Mouse (Mus musculus): ENCODE data around the gene Itprid1. TPM values are rescaled to one million over a fixed set of nuclear protein-coding genes. Genes with fewer than 3 reads are reported as not detected.

Gene Itprid1
- polyA plus RNA-seq, 1 experiment = not detected

DNA sequence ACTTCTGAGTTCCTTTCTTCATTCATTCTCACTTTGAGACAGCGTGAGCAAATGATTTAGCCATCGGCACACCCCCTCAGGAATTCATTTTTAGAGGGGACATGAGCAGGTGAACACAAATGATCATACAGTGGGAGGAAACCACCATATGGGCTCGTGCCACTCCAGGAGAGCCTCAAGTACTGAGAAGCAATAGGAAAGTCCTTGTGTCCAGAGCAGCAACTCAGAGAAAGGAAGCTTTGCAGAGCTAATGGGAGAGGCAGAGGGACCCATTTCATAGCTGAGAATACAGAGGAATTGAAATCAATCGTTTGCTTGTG is 32.1 kb upstream of the Itprid1 start:
- peaks cover 2% of the 10 kb centered on the region; the same call in 1 of the 2 replicates for H3K4me1 ChIP-seq (ENCODE audit: control insufficient read depth, insufficient read depth, low read length)
- no peaks in the 10 kb centered on the region for H3K36me3 ChIP-seq (ENCODE audit: control insufficient read depth, insufficient read depth, low read length)
- H3K27ac ChIP-seq (ENCODE audit: control insufficient read depth, insufficient read depth, low read depth, low read length) = no peak overlapping the region
- H3K4me3 ChIP-seq (ENCODE audit: control insufficient read depth, low read depth, low read length) = no peak overlapping the region
- no peaks in the 10 kb centered on the region for H3K27me3 ChIP-seq (ENCODE audit: control insufficient read depth, insufficient read depth, low read length)
- TF ChIP-seq CTCF (IDR thresholded peaks at IDR 0.05; ENCODE audit: control insufficient read depth, insufficient read depth, insufficient replicate concordance, low read depth, low read length) = no peak
- no peak for TF ChIP-seq POLR2A (IDR thresholded peaks at IDR 0.05; ENCODE audit: control insufficient read depth, low read depth, low read length)

DNA sequence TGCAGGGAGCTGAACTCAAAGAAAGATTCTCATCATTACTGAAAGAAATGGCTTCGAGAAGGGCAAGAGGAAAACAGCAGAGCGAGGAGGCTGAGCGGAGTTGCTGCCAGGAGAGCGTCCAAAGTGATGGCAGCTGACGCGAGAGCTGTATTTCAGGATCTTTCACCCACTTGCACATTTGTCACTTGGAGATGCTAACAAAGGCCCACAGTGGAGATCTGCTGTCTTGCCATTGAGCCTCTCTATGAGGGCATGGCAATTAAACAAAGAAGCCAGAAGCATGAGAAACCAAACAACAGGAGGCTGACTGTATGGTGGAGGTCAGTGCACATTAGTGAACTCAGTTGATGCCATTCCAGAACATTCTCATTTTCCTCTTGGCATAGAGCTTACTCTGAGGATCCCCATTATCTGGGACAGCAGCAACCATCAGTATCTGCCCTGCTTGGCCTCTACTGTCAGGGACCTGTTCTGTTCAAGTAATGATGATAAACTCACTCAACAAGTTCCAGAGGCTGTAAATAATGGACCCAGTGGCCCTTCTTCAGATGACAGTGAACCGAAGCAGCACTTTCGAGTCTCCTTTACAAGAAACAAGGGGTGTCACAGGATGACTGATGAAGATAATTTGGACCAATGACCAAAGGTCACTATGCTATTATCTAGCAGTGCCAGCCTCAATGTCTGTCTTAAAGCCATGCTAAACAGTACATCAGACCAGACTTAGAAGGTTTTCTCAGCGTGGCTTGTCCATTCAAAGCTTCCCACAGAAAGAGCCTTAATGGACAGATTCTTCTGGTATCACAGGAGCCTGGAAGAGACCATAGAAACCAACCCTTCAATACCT is 31.2 kb upstream of the Itprid1 start:
- H3K36me3 ChIP-seq (ENCODE audit: control insufficient read depth, insufficient read depth, low read length) = no peaks in the 10 kb centered on the region
- peaks cover 2% of the 10 kb centered on the region; the same call in 1 of the 2 replicates for H3K4me1 ChIP-seq (ENCODE audit: control insufficient read depth, insufficient read depth, low read length)
- H3K27ac ChIP-seq (ENCODE audit: control insufficient read depth, insufficient read depth, low read depth, low read length) = no peak overlapping the region
- no peaks in the 10 kb centered on the region for H3K27me3 ChIP-seq (ENCODE audit: control insufficient read depth, insufficient read depth, low read length)
- TF ChIP-seq POLR2A (IDR thresholded peaks at IDR 0.05; ENCODE audit: control insufficient read depth, low read depth, low read length) = no peak
- no peak for TF ChIP-seq CTCF (IDR thresholded peaks at IDR 0.05; ENCODE audit: control insufficient read depth, insufficient read depth, insufficient replicate concordance, low read depth, low read length)
- no peak overlapping the region for H3K4me3 ChIP-seq (ENCODE audit: control insufficient read depth, low read depth, low read length)

DNA sequence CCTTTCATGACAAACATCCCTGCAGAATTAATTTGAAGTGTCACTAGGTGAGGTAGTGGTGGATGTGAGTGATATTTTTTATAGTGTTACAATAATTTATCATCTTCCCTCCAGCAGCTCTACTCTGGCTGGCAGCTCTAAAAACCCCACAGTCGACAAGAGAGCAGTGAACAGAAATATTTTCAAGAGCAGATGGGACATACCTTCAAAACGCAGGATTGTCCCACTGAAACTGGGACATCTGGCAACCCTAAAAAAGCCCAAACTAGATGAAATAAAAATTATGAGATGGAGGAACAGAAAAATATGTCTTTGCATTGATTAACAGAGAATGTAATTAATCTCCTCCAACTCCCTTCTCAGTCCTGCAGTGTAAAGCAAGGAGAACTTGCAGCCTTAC is 30.2 kb upstream of the Itprid1 start:
- Histone ChIP-seq H3K27ac (ENCODE audit: control insufficient read depth, insufficient read depth, low read depth, low read length) (no peak overlapping the region), H3K36me3 (ENCODE audit: control insufficient read depth, insufficient read depth, low read length) (no peaks in the 10 kb centered on the region), H3K4me1 (ENCODE audit: control insufficient read depth, insufficient read depth, low read length) (peaks cover 2% of the 10 kb centered on the region; the same call in 1 of the 2 replicates), H3K4me3 (ENCODE audit: control insufficient read depth, low read depth, low read length) (no peak overlapping the region), H3K27me3 (ENCODE audit: control insufficient read depth, insufficient read depth, low read length) (no peaks in the 10 kb centered on the region)
- no peak for TF ChIP-seq CTCF (IDR thresholded peaks at IDR 0.05; ENCODE audit: control insufficient read depth, insufficient read depth, insufficient replicate concordance, low read depth, low read length)
- TF ChIP-seq POLR2A (IDR thresholded peaks at IDR 0.05; ENCODE audit: control insufficient read depth, low read depth, low read length) = no peak

DNA sequence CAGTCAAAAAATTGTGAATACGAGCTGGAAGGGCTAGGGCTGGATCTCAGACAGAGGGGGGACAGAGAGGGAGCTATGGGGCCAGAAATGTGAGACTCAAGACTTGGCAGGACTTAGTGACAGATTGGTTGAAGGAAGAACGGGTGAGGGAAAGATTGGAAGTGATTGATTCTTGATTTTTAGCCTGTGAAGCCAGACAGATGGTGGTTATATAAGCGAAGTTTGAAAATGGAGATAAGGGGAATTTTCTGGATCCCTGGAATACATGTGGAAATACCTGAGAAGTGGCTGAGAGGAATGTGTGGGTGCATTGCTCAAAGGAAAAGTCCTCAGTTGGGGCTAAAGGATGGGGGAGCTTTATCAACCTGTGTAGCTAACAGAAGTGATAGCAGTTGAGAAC is 28.0 kb upstream of the Itprid1 start:
- Histone ChIP-seq H3K4me3 (ENCODE audit: control insufficient read depth, low read depth, low read length) (no peak overlapping the region), H3K36me3 (ENCODE audit: control insufficient read depth, insufficient read depth, low read length) (no peaks in the 10 kb centered on the region), H3K4me1 (ENCODE audit: control insufficient read depth, insufficient read depth, low read length) (peaks cover 2% of the 10 kb centered on the region; the same call in 1 of the 2 replicates), H3K27ac (ENCODE audit: control insufficient read depth, insufficient read depth, low read depth, low read length) (no peak overlapping the region), H3K27me3 (ENCODE audit: control insufficient read depth, insufficient read depth, low read length) (no peaks in the 10 kb centered on the region)
- TF ChIP-seq POLR2A (IDR thresholded peaks at IDR 0.05; ENCODE audit: control insufficient read depth, low read depth, low read length) (no peak), CTCF (IDR thresholded peaks at IDR 0.05; ENCODE audit: control insufficient read depth, insufficient read depth, insufficient replicate concordance, low read depth, low read length) (no peak)

DNA sequence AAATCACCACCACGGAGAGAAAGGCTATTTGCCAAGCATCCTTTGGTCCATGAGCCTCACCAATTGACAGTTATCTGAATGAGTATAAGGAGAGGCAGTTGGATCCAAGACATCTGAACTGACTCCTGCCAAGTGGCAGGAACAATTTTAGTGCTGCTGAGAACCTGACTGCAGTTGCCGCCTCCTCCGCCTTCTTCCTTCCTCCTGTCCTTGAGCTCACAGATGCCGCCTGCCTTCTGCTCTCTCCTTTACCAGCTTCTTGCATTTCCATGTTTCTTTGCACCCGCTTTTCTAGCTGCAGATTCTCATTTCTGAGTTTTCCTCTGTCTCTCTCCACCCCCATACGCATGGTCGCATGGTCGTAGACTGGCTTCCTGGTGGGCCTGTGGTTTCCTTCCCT is 25.5 kb upstream of the Itprid1 start:
- Histone ChIP-seq H3K4me3 (ENCODE audit: control insufficient read depth, low read depth, low read length) (no peak overlapping the region), H3K27me3 (ENCODE audit: control insufficient read depth, insufficient read depth, low read length) (no peaks in the 10 kb centered on the region), H3K27ac (ENCODE audit: control insufficient read depth, insufficient read depth, low read depth, low read length) (no peak overlapping the region), H3K36me3 (ENCODE audit: control insufficient read depth, insufficient read depth, low read length) (no peaks in the 10 kb centered on the region), H3K4me1 (ENCODE audit: control insufficient read depth, insufficient read depth, low read length) (no peaks in the 10 kb centered on the region)
- no peak for TF ChIP-seq CTCF (IDR thresholded peaks at IDR 0.05; ENCODE audit: control insufficient read depth, insufficient read depth, insufficient replicate concordance, low read depth, low read length)
- no peak for TF ChIP-seq POLR2A (IDR thresholded peaks at IDR 0.05; ENCODE audit: control insufficient read depth, low read depth, low read length)

DNA sequence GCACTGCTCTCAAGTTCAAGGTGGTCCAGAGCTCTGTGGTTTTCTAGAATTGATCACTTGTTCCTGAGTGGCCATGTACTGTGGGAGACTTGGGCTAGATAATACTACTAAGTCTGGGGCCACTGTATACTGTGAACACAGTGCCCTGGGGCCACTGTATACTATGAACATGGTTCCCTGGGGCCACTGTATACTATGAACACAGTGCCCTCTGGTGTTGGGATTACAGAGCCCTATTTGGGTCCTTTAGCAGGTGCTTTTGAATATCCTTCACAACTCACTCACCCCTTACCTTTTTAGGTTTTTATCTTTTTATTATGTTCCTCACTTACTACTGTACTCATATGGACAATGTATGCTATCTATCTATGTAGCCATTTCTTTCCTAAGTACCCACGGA is 24.3 kb upstream of the Itprid1 start:
- H3K36me3 ChIP-seq (ENCODE audit: control insufficient read depth, insufficient read depth, low read length) = no peaks in the 10 kb centered on the region
- H3K27ac ChIP-seq (ENCODE audit: control insufficient read depth, insufficient read depth, low read depth, low read length) = no peak overlapping the region
- no peak overlapping the region for H3K4me3 ChIP-seq (ENCODE audit: control insufficient read depth, low read depth, low read length)
- no peaks in the 10 kb centered on the region for H3K4me1 ChIP-seq (ENCODE audit: control insufficient read depth, insufficient read depth, low read length)
- TF ChIP-seq POLR2A (IDR thresholded peaks at IDR 0.05; ENCODE audit: control insufficient read depth, low read depth, low read length) (no peak), CTCF (IDR thresholded peaks at IDR 0.05; ENCODE audit: control insufficient read depth, insufficient read depth, insufficient replicate concordance, low read depth, low read length) (no peak)
- no peaks in the 10 kb centered on the region for H3K27me3 ChIP-seq (ENCODE audit: control insufficient read depth, insufficient read depth, low read length)

DNA sequence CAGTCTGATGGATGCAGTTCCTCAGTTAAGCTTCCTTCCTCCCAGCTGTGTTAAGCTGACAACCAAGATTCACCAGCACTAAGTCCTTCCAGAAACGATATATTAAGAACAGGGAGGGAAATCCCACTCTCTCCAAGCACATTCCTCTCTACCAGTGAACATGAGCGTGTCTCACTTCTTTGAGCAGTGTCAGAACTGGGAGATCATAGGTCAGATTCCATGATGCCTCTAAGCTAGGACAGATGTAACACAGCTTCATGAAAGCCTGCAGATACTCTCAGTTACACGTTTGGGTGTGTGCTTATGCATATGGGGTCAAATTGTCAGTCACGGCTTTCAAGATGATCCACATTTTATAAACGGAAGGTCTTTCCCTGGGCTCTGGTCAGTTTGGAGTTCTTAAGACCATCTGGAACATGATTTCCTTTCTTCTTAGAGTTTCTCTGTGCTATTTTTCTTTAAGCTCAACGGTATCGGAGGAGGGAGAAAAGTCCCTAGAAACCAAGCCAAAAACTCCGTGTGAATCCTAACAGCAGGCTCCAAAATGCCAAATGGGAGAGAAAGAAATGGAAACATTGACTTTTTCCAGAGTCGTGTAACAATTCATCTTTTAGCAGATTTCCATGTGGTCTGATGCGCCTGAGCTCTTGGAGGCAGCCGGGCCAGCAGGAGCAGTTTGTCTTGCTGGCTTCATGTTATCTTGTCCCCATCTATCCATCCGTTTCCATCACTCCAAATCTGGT is 22.3 kb upstream of the Itprid1 start:
- Histone ChIP-seq H3K27me3 (ENCODE audit: control insufficient read depth, insufficient read depth, low read length) (no peaks in the 10 kb centered on the region), H3K27ac (ENCODE audit: control insufficient read depth, insufficient read depth, low read depth, low read length) (no peak overlapping the region), H3K4me1 (ENCODE audit: control insufficient read depth, insufficient read depth, low read length) (no peaks in the 10 kb centered on the region), H3K4me3 (ENCODE audit: control insufficient read depth, low read depth, low read length) (no peak overlapping the region), H3K36me3 (ENCODE audit: control insufficient read depth, insufficient read depth, low read length) (no peaks in the 10 kb centered on the region)
- TF ChIP-seq CTCF (IDR thresholded peaks at IDR 0.05; ENCODE audit: control insufficient read depth, insufficient read depth, insufficient replicate concordance, low read depth, low read length) = no peak
